Comparison of ENCODE assay signal across 18 mouse cellular contexts in the genomic region with DNA sequence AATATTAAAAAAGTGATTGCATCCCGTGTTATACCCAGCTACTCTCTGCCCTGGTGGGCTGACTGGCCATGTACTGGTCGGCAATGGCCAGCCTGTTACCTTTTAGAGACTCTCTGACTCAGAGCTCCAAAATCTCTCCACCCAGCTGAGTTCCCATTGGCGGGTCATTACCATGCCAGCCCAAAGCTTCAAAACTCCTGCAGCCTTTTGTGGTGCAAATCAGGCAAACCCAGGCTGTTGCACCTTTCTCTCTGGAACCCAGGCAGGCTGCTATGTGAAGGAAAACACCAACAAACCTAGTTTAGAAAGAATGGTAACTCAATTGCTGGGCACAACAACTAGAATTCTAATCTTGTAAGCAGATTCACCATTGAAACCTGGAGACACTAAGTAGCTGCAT.
"Had no signal": no experiment of that assay in that cellular context is flagged by ENCODE, and none has a peak within 500 bp of the region (broad histone marks: within the 10 kb centered on the region; RNA-seq: fewer than 3 reads in every experiment).

No protein-coding gene starts in this region.

- H3K9me3 ChIP-seq: lung, embryonic 15.5 days; megakaryocyte, embryonic 14.5 days; midbrain, embryonic 13.5 days; midbrain, embryonic 15.5 days; neural tube, embryonic 12.5 days; stomach, embryonic 15.5 days had no signal

- H3K27me3 ChIP-seq: lung, embryonic 15.5 days; megakaryocyte, embryonic 14.5 days; midbrain, embryonic 13.5 days; midbrain, embryonic 15.5 days; neural tube, embryonic 12.5 days; stomach, embryonic 15.5 days had no signal

- H3K9ac ChIP-seq: liver, postnatal 0 days; lung, embryonic 15.5 days; midbrain, embryonic 13.5 days; midbrain, embryonic 15.5 days; neural tube, embryonic 12.5 days; stomach, embryonic 15.5 days had no signal

- H3K4me1 ChIP-seq: lung, embryonic 15.5 days; megakaryocyte, embryonic 14.5 days; midbrain, embryonic 15.5 days; stomach, embryonic 15.5 days had no signal

- H3K4me3 ChIP-seq: lung, embryonic 15.5 days; megakaryocyte, embryonic 14.5 days; midbrain, embryonic 13.5 days; midbrain, embryonic 15.5 days; neural tube, embryonic 12.5 days; stomach, embryonic 15.5 days had no signal

- H3K27ac ChIP-seq: lung, embryonic 15.5 days; macrophage; midbrain, embryonic 13.5 days; midbrain, embryonic 15.5 days; neural tube, embryonic 12.5 days; stomach, embryonic 15.5 days; stomach, postnatal 0 days had no signal

- H3K36me3 ChIP-seq: lung, embryonic 15.5 days; midbrain, embryonic 13.5 days; midbrain, embryonic 15.5 days; neural tube, embryonic 12.5 days; stomach, embryonic 15.5 days had no signal

- H3K4me2 ChIP-seq: lung, embryonic 15.5 days; midbrain, embryonic 11.5 days; midbrain, embryonic 13.5 days; midbrain, embryonic 15.5 days; neural tube, embryonic 12.5 days; stomach, embryonic 15.5 days had no signal

- ATAC-seq: liver, postnatal 0 days; lung, postnatal 0 days; midbrain, embryonic 13.5 days; midbrain, embryonic 15.5 days had no signal

- DNase-seq: liver, postnatal 0 days; lung, adult 2 months; lung, postnatal 14 days; lung, postnatal 36 days; right cerebral cortex, postnatal 14 days; thymus, adult 2 months; thymus, postnatal 25 days; thymus, postnatal 4 days had no signal
